Mouse (Mus musculus) effector memory CD4-positive, alpha-beta T cell, adult 7 months (primary cell): ENCODE measurements around the gene Ceacam9. TPM values are rescaled to one million over a fixed set of nuclear protein-coding genes. Genes with fewer than 3 reads are reported as not detected.

Source experiments
- polyA plus RNA-seq: library from polyadenylated mRNA; unstranded; fragments of 100-300 nt; shearing (Covaris generic); gene quantifications from one replicate; pipeline ENCODE4 v1.2.1, GENCODE M21; 2017

Ceacam9 gene
- polyA plus RNA-seq: not detected

GRCm38 (mm10) chr7:16721629-16722028 is at the start of gene Ceacam9:
Gene Ceacam9 (plus strand): TSS chr7:16721929.

GRCm38 (mm10) chr7:16675605-16676004 is 46.1 kb upstream of the Ceacam9 start, which contains the start of gene Ceacam15:
Gene Ceacam15 (minus strand): TSS chr7:16675705.

GRCm38 (mm10) chr7:16738073-16738696 is 16.5 kb downstream of the Ceacam9 start, which contains the start of gene Ap2s1:
Gene Ap2s1 (plus strand): TSS chr7:16738410.

Other genes with a start within 250 kb of the Ceacam9 start
- gene Npas1, start 244.2 kb upstream of the Ceacam9 start, polyA plus RNA-seq: 0.27 TPM
- 4.8 TPM for gene Arhgap35, start 106.9 kb upstream of the Ceacam9 start, polyA plus RNA-seq
- not detected for gene Ceacam15, start 46.2 kb upstream of the Ceacam9 start, polyA plus RNA-seq
- 90.3 TPM for gene Ap2s1, start 16.5 kb downstream of the Ceacam9 start, polyA plus RNA-seq
- gene Slc1a5, start 59.4 kb downstream of the Ceacam9 start, polyA plus RNA-seq: 321 TPM
- 64.8 TPM for gene Strn4, start 94.0 kb downstream of the Ceacam9 start, polyA plus RNA-seq
- 26.4 TPM for gene Fkrp, start 94.8 kb downstream of the Ceacam9 start, polyA plus RNA-seq
- gene Prkd2, start 121.0 kb downstream of the Ceacam9 start, polyA plus RNA-seq: 121 TPM
- gene Dact3, start 153.4 kb downstream of the Ceacam9 start, polyA plus RNA-seq: 0.41 TPM
- not detected for gene Gng8, start 169.9 kb downstream of the Ceacam9 start, polyA plus RNA-seq
- not detected for gene Ptgir, start 184.6 kb downstream of the Ceacam9 start, polyA plus RNA-seq
- gene Calm3, start 202.2 kb downstream of the Ceacam9 start, polyA plus RNA-seq: 77.0 TPM
- gene Pnmal2, start 222.8 kb downstream of the Ceacam9 start, polyA plus RNA-seq: 0.27 TPM
- 0.24 TPM for gene Pnmal1, start 237.8 kb downstream of the Ceacam9 start, polyA plus RNA-seq